In genomic region chr3:58362563-58362962, GRCm38 (mm10) we compare ENCODE assay signal across 24 mouse cellular contexts. TPM values are rescaled to one million over a fixed set of nuclear protein-coding genes. Genes with fewer than 3 reads are reported as not detected.
DNase-seq lines count a peak whose midpoint lies in the region; ATAC-seq lines count a peak whose summit lies in the region.
"Had no signal": no experiment of that assay in that cellular context is flagged by ENCODE, and none has a peak within 500 bp of the region (broad histone marks: within the 10 kb centered on the region; RNA-seq: fewer than 3 reads in every experiment).

No protein-coding gene starts in this region.

- H3K4me2 ChIP-seq in intestine, embryonic 15.5 days (replicated peaks), result no peak overlapping the region
- H3K4me2 ChIP-seq: embryonic facial prominence, embryonic 12.5 days; heart, embryonic 15.5 days; hindbrain, embryonic 14.5 days; limb, embryonic 13.5 days; liver, embryonic 12.5 days; lung, embryonic 15.5 days; neural tube, embryonic 15.5 days had no signal

- 68% methylated on average over 4 of the region's 4 CpGs for WGBS in intestine, embryonic 15.5 days

- H3K27me3 ChIP-seq in intestine, embryonic 15.5 days (replicated peaks), result no peaks in the 10 kb centered on the region
- H3K27me3 ChIP-seq: embryonic facial prominence, embryonic 12.5 days; heart, embryonic 15.5 days; limb, embryonic 13.5 days; liver, embryonic 12.5 days; lung, embryonic 15.5 days; neural tube, embryonic 15.5 days had no signal

- no peaks in the 10 kb centered on the region for H3K36me3 ChIP-seq in intestine, embryonic 15.5 days
- H3K36me3 ChIP-seq: embryonic facial prominence, embryonic 12.5 days; heart, embryonic 15.5 days; limb, embryonic 13.5 days; liver, embryonic 12.5 days; lung, embryonic 15.5 days; midbrain, embryonic 10.5 days; neural tube, embryonic 15.5 days had no signal

- no peak overlapping the region for H3K27ac ChIP-seq in intestine, embryonic 15.5 days
- H3K27ac ChIP-seq: embryonic facial prominence, embryonic 12.5 days; heart, adult 2 months; heart, embryonic 15.5 days; hindbrain, embryonic 14.5 days; limb, embryonic 13.5 days; liver, embryonic 12.5 days; lung, embryonic 15.5 days; midbrain, embryonic 10.5 days; neural tube, embryonic 15.5 days had no signal

- H3K9me3 ChIP-seq in intestine, embryonic 15.5 days, result no peaks in the 10 kb centered on the region
- H3K9me3 ChIP-seq: embryonic facial prominence, embryonic 12.5 days; heart, embryonic 15.5 days; limb, embryonic 13.5 days; liver, embryonic 12.5 days; lung, embryonic 15.5 days; midbrain, embryonic 10.5 days; neural tube, embryonic 15.5 days had no signal

- peak; percentile 12 to 40 for DNase-seq in monocyte, adult 2 months (ENCODE audit: low read depth in 1 of 2, low spot score in 2 of 2)
- peak; percentile 63 for DNase-seq in lung, postnatal 25 days (ENCODE audit: low spot score)
- DNase-seq in cerebellum, postnatal 10 days, result no peak
- DNase-seq in frontal cortex, postnatal 36 days (ENCODE audit: low spot score in 2 of 2), result no peak
- DNase-seq: adrenal gland, postnatal 14 days; cerebellum, postnatal 14 days; gastrocnemius, postnatal 14 days; heart, postnatal 4 days; kidney, adult 2 months; kidney, postnatal 10 days had no signal

- H3K4me1 ChIP-seq in intestine, embryonic 15.5 days (replicated peaks), result no peaks in the 10 kb centered on the region
- H3K4me1 ChIP-seq: embryonic facial prominence, embryonic 12.5 days; limb, embryonic 13.5 days; midbrain, embryonic 10.5 days; neural tube, embryonic 15.5 days had no signal

- H3K4me3 ChIP-seq in intestine, embryonic 15.5 days (replicated peaks), result no peak overlapping the region
- H3K4me3 ChIP-seq: embryonic facial prominence, embryonic 12.5 days; heart, adult 2 months; heart, embryonic 15.5 days; limb, embryonic 13.5 days; liver, embryonic 12.5 days; lung, embryonic 15.5 days; midbrain, embryonic 10.5 days; neural tube, embryonic 15.5 days had no signal

- ATAC-seq in monocyte, adult 5-6 weeks (replicated peaks; ENCODE audit: insufficient number of reproducible peaks, low FRiP score, low TSS enrichment, poor library complexity, severe bottlenecking), result no peak
- ATAC-seq in granulocyte monocyte progenitor cell, adult 5-6 weeks (replicated peaks; ENCODE audit: poor library complexity, severe bottlenecking), result peak; percentile 96
- ATAC-seq in intestine, embryonic 15.5 days, result no peak
- ATAC-seq: inflammation-experienced regulatory T-cells, adult 6 months; liver, embryonic 12.5 days; midbrain, embryonic 16.5 days had no signal

- no peak overlapping the region for H3K9ac ChIP-seq in intestine, embryonic 15.5 days
- H3K9ac ChIP-seq: embryonic facial prominence, embryonic 12.5 days; heart, embryonic 15.5 days; hindbrain, embryonic 14.5 days; limb, embryonic 13.5 days; liver, embryonic 12.5 days; lung, embryonic 15.5 days; neural tube, embryonic 15.5 days had no signal

RNA-seq across cellular contexts. Expression of gene Tsc22d2, which starts 52.0 kb away (rescaled TPM):
- total RNA-seq in monocyte, adult 5-6 weeks (2017), result 21.2 to 37.9 TPM (median 23.5 TPM) in 3 replicates
- total RNA-seq in granulocyte monocyte progenitor cell, adult 5-6 weeks (2014; fragmentation: Nextera tagmentation), result 9.2 and 14.0 TPM in 2 replicates
- 7.9 and 11.0 TPM in 2 replicates for total RNA-seq in granulocyte monocyte progenitor cell, adult 5-6 weeks (2017)
- 9.0 and 10.9 TPM in 2 replicates for polyA plus RNA-seq in intestine, embryonic 15.5 days (2015; fragmentation: Nextera tagmentation; extraction: Ambion mirVana)

Comparison
In these comparisons a context has a peak if more than half of its experiments do, and no peak if none do; other contexts are left out.
1. DNase-seq: peak in monocyte, adult 2 months (2 of 2) and lung, postnatal 25 days (single experiment); none in cerebellum, postnatal 10 days (0 of 2) and frontal cortex, postnatal 36 days (0 of 2).